Mouse (Mus musculus) embryonic stem cell, embryonic (primary cell): ENCODE results near the gene Tap1.
"Not testable (repeated sequence)": the region's sequence is repeated elsewhere in the genome, so short reads cannot be mapped to it uniquely, and the experiment has no call there.

ENCODE experiments used
- CTCF ChIA-PET, 4 experiments: fragments of 300-600 bp in 2 of 4; fragments of 350-600 bp in 2 of 4; sonication (Branson Sonifier 250); formaldehyde crosslinking; loops; one replicate each; lab custom pipeline; 2022; ENCODE audit warnings: inconsistent platforms in 2 of 4; lab: Charles Lee
- POLR2A ChIA-PET, 4 experiments: fragments of 300-600 bp in 2 of 4; fragments of 350-600 bp in 2 of 4; sonication (Branson Sonifier 250); formaldehyde crosslinking; loops; one replicate each; lab custom pipeline; 2022; ENCODE audit warnings: antibody characterized with exemption in 4 of 4, inconsistent platforms in 1 of 4; lab: Charles Lee

Gene Tap1

GRCm38 (mm10) chr17:34207866-34208265 lies 20.5 kb downstream of the Tap1 start:
- POLR2A ChIA-PET = no interaction called here
- CTCF ChIA-PET = interaction anchor here in 2 of 4 experiments (0.8 to 1.1 kb wide), 2 partner anchors 37 to 174 kb away, joined by 3 read pairs; no protein-coding TSS in a partner anchor

GRCm38 (mm10) chr17:34208421-34208820 lies 21.1 kb downstream of the Tap1 start:
- CTCF ChIA-PET = interaction anchor here in 3 of 4 experiments (0.6 to 1.3 kb wide), 6 partner anchors 26 to 203 kb away, joined by 3 to 4 read pairs (median 3); no protein-coding TSS in a partner anchor
- POLR2A ChIA-PET = interaction anchor here in 1 of 4 experiments (0.6 kb wide), 2 partner anchors 49 to 177 kb away, joined by 3 read pairs; partner anchors contain the start of gene Slc39a7

GRCm38 (mm10) chr17:34209680-34210079 lies 22.3 kb downstream of the Tap1 start:
- CTCF ChIA-PET = interaction anchor here in 2 of 4 experiments (0.6 to 1.3 kb wide), 5 partner anchors 25 to 202 kb away, joined by 3 to 4 read pairs (median 3); no protein-coding TSS in a partner anchor
- POLR2A ChIA-PET = no interaction called here

GRCm38 (mm10) chr17:34210599-34210998 lies 23.2 kb downstream of the Tap1 start:
- CTCF ChIA-PET = interaction anchor here in 3 of 4 experiments (0.6 to 2.4 kb wide), 5 partner anchors 24 to 75 kb away, joined by 3 to 8 read pairs (median 3); no protein-coding TSS in a partner anchor
- POLR2A ChIA-PET = interaction anchor here in 1 of 4 experiments (0.8 kb wide), 1 partner anchor 23 kb away, joined by 3 read pairs; the partner anchor contains the start of genes Psmb9 and Tap1

- ChIA-PET CTCF (interaction anchor here in 2 of 4 experiments (0.6 to 2.4 kb wide), 4 partner anchors 23 to 42 kb away, joined by 3 to 8 read pairs (median 6); no protein-coding TSS in a partner anchor), POLR2A (interaction anchor here in 1 of 4 experiments (0.6 to 1.2 kb wide), 2 partner anchors 23 to 94 kb away, joined by 3 to 5 read pairs; no protein-coding TSS in a partner anchor)
Measured at GRCm38 (mm10) chr17:34211746-34212365, 24.5 kb downstream of the Tap1 start.

GRCm38 (mm10) chr17:34213936-34214335 lies 26.6 kb downstream of the Tap1 start:
- ChIA-PET POLR2A (no interaction called here), CTCF (interaction anchor here in 1 of 4 experiments (1.0 kb wide), 1 partner anchor 43 kb away, joined by 3 read pairs; no protein-coding TSS in a partner anchor)

GRCm38 (mm10) chr17:34215176-34215575 lies 27.8 kb downstream of the Tap1 start:
- CTCF ChIA-PET = interaction anchor here (0.8 to 1.4 kb wide), 5 partner anchors 9 to 196 kb away, joined by 3 to 7 read pairs (median 5); no protein-coding TSS in a partner anchor
- POLR2A ChIA-PET = interaction anchor here in 1 of 4 experiments (0.9 to 1.0 kb wide), 2 partner anchors 18 to 21 kb away, joined by 3 read pairs; no protein-coding TSS in a partner anchor

GRCm38 (mm10) chr17:34217216-34217928 lies 30.0 kb downstream of the Tap1 start:
- POLR2A ChIA-PET = interaction anchor here in 2 of 4 experiments (0.9 to 2.1 kb wide), 2 partner anchors 17 to 18 kb away, joined by 4 read pairs; no protein-coding TSS in a partner anchor
- CTCF ChIA-PET = interaction anchor here in 2 of 4 experiments (0.7 to 2.6 kb wide), 5 partner anchors 17 to 347 kb away, joined by 3 to 13 read pairs (median 6); partner anchors contain the start of gene Notch4 (in 1 of the 2)

GRCm38 (mm10) chr17:34217986-34218385 lies 30.6 kb downstream of the Tap1 start:
- ChIA-PET POLR2A (interaction anchor here in 2 of 4 experiments (0.9 to 2.1 kb wide), 2 partner anchors 17 to 64 kb away, joined by 3 to 4 read pairs; no protein-coding TSS in a partner anchor), CTCF (interaction anchor here in 2 of 4 experiments (0.7 to 2.6 kb wide), 6 partner anchors 17 to 346 kb away, joined by 3 to 13 read pairs (median 5); partner anchors contain the start of gene Notch4 (in 1 of the 2))

- CTCF ChIA-PET = interaction anchor here in 2 of 4 experiments (0.6 to 2.6 kb wide), 4 partner anchors 16 to 74 kb away, joined by 3 to 13 read pairs (median 6); no protein-coding TSS in a partner anchor
- POLR2A ChIA-PET = interaction anchor here in 2 of 4 experiments (0.9 to 2.1 kb wide), 2 partner anchors 16 to 63 kb away, joined by 3 to 4 read pairs; no protein-coding TSS in a partner anchor
Measured at GRCm38 (mm10) chr17:34218675-34219074, 31.3 kb downstream of the Tap1 start.

- POLR2A ChIA-PET = interaction anchor here in 2 of 4 experiments (0.9 to 2.1 kb wide), 2 partner anchors 16 to 63 kb away, joined by 3 to 4 read pairs; no protein-coding TSS in a partner anchor
- CTCF ChIA-PET = interaction anchor here in 2 of 4 experiments (0.6 to 2.6 kb wide), 4 partner anchors 16 to 74 kb away, joined by 3 to 13 read pairs (median 6); no protein-coding TSS in a partner anchor
Measured at GRCm38 (mm10) chr17:34219096-34219495, 31.7 kb downstream of the Tap1 start.

GRCm38 (mm10) chr17:34219801-34220200 lies 32.4 kb downstream of the Tap1 start:
- CTCF ChIA-PET = interaction anchor here in 2 of 4 experiments (1.5 to 2.6 kb wide), 2 partner anchors 15 to 49 kb away, joined by 3 to 8 read pairs; no protein-coding TSS in a partner anchor

GRCm38 (mm10) chr17:34220401-34220800 lies 33.0 kb downstream of the Tap1 start:
- POLR2A ChIA-PET, CTCF ChIA-PET: not testable (repeated sequence)

More at GRCm38 (mm10) chr17:34219801-34220200, 32.4 kb downstream of the Tap1 start:
- POLR2A ChIA-PET = not testable (repeated sequence)

- CTCF ChIA-PET = interaction anchor here in 2 of 4 experiments (0.6 to 2.2 kb wide), 5 partner anchors 9 to 117 kb away, joined by 3 to 23 read pairs (median 7); no protein-coding TSS in a partner anchor
- POLR2A ChIA-PET = interaction anchor here in 1 of 4 experiments (0.8 kb wide), 1 partner anchor 105 kb away, joined by 5 read pairs; the partner anchor contains the start of gene H2-DMa
Measured at GRCm38 (mm10) chr17:34224816-34225215, 37.5 kb downstream of the Tap1 start.

- ChIA-PET CTCF (interaction anchor here in 2 of 4 experiments (0.6 to 2.2 kb wide), 2 partner anchors 9 to 118 kb away, joined by 8 to 23 read pairs; no protein-coding TSS in a partner anchor), POLR2A (no interaction called here)
Measured at GRCm38 (mm10) chr17:34225426-34225825, 38.1 kb downstream of the Tap1 start.

- POLR2A ChIA-PET = not testable (repeated sequence)
- CTCF ChIA-PET = interaction anchor here in 1 of 4 experiments (2.2 kb wide), 1 partner anchor 8 kb away, joined by 23 read pairs; no protein-coding TSS in a partner anchor
Measured at GRCm38 (mm10) chr17:34225911-34226310, 38.6 kb downstream of the Tap1 start.

GRCm38 (mm10) chr17:34230971-34231370 lies 43.6 kb downstream of the Tap1 start:
- CTCF ChIA-PET = not testable (repeated sequence)

More at GRCm38 (mm10) chr17:34230971-34231370, 43.6 kb downstream of the Tap1 start:
- POLR2A ChIA-PET = not testable (repeated sequence)
